Comparison of ENCODE assay signal across 15 mouse cellular contexts in the genomic region with DNA sequence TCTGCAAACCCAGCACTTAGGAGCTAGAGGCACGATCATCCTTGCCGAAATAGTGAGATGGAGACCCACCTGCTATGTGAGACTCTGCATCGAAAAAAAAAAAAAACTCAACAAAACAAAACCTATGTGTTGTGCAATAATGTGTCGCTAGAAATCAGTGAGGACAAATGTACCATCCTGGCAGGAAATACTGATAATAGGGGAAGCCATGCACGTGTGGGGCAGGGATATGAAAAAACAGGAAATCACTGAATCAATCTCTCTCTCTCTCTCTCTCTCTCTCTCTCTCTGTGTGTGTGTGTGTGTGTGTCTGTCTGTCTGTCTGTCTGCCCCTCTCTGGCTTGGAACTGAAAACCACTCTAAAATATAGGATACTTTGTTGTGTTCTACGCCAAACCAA.
"Had no signal": no experiment of that assay in that cellular context is flagged by ENCODE, and none has a peak within 500 bp of the region (broad histone marks: within the 10 kb centered on the region; RNA-seq: fewer than 3 reads in every experiment).

No protein-coding gene starts in this region.

- DNase-seq: kidney, postnatal 36 days; layer of hippocampus, adult 9-11 months; layer of hippocampus, postnatal 36 days; liver; retina, postnatal 1 day; right cerebral cortex, postnatal 4 days; spleen, adult 18-20 months; thymus, adult 18-20 months; thymus, postnatal 14 days had no signal

- H3K4me2 ChIP-seq: limb, embryonic 12.5 days; lung, embryonic 15.5 days; midbrain, embryonic 15.5 days; neural tube, embryonic 13.5 days had no signal

- H3K27me3 ChIP-seq: limb, embryonic 12.5 days; lung, embryonic 15.5 days; midbrain, embryonic 15.5 days; neural tube, embryonic 13.5 days had no signal

- H3K27ac ChIP-seq: kidney, postnatal 0 days; limb, embryonic 12.5 days; lung, embryonic 15.5 days; midbrain, embryonic 10.5 days; midbrain, embryonic 15.5 days; neural tube, embryonic 13.5 days had no signal

- H3K9me3 ChIP-seq: limb, embryonic 12.5 days; lung, embryonic 15.5 days; midbrain, embryonic 10.5 days; midbrain, embryonic 15.5 days; neural tube, embryonic 13.5 days had no signal

- H3K36me3 ChIP-seq: limb, embryonic 12.5 days; lung, embryonic 15.5 days; midbrain, embryonic 10.5 days; midbrain, embryonic 15.5 days; neural tube, embryonic 13.5 days had no signal

- H3K9ac ChIP-seq: limb, embryonic 12.5 days; lung, embryonic 15.5 days; midbrain, embryonic 15.5 days; neural tube, embryonic 13.5 days had no signal

- H3K4me3 ChIP-seq: limb, embryonic 12.5 days; lung, embryonic 15.5 days; midbrain, embryonic 10.5 days; midbrain, embryonic 15.5 days; neural tube, embryonic 13.5 days had no signal

- ATAC-seq: midbrain, embryonic 15.5 days had no signal
